In genomic region chr17:30512007-30512406, GRCm38 (mm10) we compare ENCODE assay signal across 13 mouse cellular contexts.
"Had no signal": no experiment of that assay in that cellular context is flagged by ENCODE, and none has a peak within 500 bp of the region (broad histone marks: within the 10 kb centered on the region; RNA-seq: fewer than 3 reads in every experiment).

No protein-coding gene starts in this region.

- H3K4me2 ChIP-seq: limb, embryonic 15.5 days; liver, embryonic 12.5 days; lung, embryonic 14.5 days; midbrain, embryonic 12.5 days; neural tube, embryonic 13.5 days had no signal

- H3K27me3 ChIP-seq: limb, embryonic 15.5 days; liver, embryonic 12.5 days; midbrain, embryonic 12.5 days; neural tube, embryonic 13.5 days had no signal

- DNase-seq: kidney, adult 11 months; kidney, postnatal 10 days; kidney, postnatal 4 days; lung, embryonic 14.5 days; lung, postnatal 14 days; retina, postnatal 1 day; right cerebral cortex, postnatal 4 days; spleen, adult 18-20 months; thymus, postnatal 4 days had no signal

- H3K9me3 ChIP-seq: limb, embryonic 15.5 days; liver, embryonic 12.5 days; midbrain, embryonic 12.5 days; neural tube, embryonic 13.5 days had no signal

- H3K27ac ChIP-seq: limb, embryonic 15.5 days; liver, embryonic 12.5 days; midbrain, embryonic 12.5 days; neural tube, embryonic 13.5 days had no signal

- H3K4me3 ChIP-seq: limb, embryonic 15.5 days; liver, embryonic 12.5 days; midbrain, embryonic 12.5 days; neural tube, embryonic 13.5 days had no signal

- ATAC-seq: liver, embryonic 12.5 days had no signal

- H3K36me3 ChIP-seq: liver, embryonic 12.5 days had no signal

- H3K9ac ChIP-seq: limb, embryonic 15.5 days; liver, embryonic 12.5 days; lung, embryonic 14.5 days; midbrain, embryonic 12.5 days; neural tube, embryonic 13.5 days had no signal
